Mouse (Mus musculus): ENCODE measurements at regions not wholly inside any gene's neighbourhood (a gene's known extent, or its start where the extent isn't known, plus 50 kb on each side); places are given as distances from the start of the nearest gene placed in this dataset.

DNA sequence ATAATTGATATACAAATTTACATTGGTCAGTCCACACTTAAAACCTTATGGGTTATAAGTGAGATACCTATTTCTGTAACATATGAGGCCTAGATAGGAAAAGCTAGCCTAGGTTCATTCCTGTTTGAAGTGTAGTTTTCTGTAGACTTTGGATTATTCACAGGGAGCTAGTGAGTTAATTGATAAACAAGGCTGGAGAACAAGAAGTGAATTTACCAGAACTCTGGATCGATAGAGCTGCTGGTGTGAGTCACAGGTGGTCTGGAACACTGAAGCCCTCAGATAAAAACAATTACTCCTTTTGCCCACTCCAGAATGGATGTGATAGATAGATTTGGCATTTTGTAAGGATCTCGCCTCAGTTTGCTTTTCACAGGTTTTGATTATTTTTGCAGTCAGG is 62.0 kb upstream of the Rtl1 start:
- no peak for DNase-seq (ENCODE audit: extremely low read depth, low read depth, low spot score)

DNA sequence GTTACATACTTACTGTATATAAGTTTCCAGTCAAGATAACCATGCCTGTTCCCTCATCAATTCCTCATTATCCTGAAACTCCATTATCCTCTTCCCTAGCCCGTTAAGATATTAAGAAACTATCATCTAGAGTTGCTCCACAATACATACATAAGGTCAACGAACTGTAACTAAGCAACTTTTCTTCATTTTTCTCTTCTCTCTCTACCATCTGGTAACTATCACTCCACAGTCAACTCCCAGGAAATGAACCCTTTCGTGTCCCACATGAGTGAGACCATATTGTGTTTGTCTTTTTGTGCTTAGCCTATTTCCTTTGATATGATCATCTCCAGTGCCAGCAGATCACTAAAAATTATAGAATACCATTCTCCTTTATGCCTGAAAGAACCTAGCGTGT is 74.6 kb upstream of the Rtl1 start:
- DNase-seq (ENCODE audit: extremely low read depth, low read depth, low spot score): no peak

DNA sequence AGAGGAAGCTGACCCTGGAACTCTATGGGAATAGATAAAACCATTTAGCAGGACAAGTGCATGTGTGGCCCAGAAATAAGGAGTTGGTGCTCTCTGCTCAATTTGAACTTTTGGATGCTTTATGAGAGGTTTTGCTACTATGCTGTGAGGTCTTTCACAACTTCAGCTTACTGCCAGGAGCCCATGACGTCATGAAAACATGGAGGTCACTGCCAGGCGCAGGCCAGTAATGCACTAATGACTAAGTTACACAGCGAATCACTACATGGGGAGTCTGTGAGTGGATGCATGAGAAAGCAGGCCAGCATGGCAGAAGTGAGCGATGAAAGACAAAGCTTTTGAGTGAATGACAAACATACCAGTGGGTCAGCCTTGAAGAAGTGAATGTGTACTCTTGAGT is 93.9 kb upstream of the Rtl1 start:
- DNase-seq (ENCODE audit: extremely low read depth, low read depth, low spot score): no peak

DNA sequence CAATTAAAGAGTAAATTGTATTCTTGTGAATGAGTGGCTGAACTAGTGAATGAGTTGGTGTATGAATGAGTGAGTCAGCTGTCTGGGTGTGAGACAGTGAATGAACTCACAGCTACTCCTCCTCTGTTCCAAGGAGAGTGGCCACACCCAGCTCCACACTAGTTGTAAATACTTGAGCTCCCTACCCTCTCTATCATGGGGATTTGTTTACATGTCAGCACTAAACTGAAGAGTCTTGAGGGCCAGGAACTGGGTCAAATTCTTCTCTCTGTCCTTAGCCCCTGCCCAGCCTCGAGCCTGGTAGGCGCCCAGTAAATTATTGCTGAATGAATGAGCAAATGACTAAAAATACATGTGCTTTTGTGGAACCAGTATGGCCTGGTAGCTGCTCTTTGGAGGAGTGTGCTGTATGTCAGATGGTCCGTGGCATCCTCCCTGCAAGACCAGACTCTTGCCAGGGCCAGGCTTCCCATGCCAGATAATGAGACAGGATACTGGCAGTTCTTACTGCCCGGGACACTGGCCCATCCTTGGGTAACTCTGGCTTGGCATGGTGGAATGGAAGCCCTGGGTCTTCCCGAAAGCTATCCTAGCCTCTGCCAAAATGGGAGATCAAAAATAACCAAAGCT is 94.8 kb upstream of the Rtl1 start:
- DNase-seq (ENCODE audit: extremely low read depth, low read depth, low spot score): no peak

DNA sequence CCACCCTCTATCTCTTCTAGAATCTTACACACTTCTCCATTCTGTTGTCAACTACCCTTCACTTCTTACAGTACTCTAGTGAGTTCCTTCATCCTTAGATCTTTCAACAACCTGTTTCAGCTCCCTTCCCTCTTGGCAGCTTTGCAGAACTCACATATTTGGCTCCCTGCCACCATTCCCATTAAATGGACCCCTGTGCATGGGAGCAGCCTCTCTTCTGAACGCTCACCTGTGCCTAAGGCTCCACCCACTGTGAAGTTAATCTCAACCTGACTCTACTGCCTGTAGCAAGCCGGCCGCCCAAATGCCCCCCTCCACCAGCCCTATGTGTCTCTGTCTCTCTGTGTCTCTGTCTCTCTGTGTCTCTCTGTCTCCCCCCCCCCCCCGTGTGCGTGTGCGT is 106.7 kb upstream of the Rtl1 start:
- DNase-seq (ENCODE audit: extremely low read depth, low read depth, low spot score): no peak

DNA sequence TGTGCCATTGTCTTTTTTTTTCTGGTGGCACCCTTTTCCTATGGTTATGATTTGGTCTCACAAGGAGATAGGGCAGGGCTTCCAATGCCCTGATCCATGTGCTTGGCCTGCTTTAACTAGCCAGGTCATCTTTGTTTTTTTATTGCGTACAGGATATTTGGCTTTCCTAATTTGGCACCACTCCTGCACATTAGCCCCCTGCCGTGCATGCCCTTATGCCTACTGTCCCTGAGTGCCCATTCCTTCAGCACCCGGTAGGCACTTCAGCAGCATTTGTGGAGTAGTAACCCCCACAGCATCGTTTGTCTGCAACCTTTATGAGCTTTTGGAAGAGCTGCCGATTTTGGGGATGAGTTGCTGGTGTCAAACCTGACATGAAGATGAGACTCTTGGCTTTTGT is 109.5 kb upstream of the Rtl1 start:
- no peak for DNase-seq (ENCODE audit: extremely low read depth, low read depth, low spot score)

DNA sequence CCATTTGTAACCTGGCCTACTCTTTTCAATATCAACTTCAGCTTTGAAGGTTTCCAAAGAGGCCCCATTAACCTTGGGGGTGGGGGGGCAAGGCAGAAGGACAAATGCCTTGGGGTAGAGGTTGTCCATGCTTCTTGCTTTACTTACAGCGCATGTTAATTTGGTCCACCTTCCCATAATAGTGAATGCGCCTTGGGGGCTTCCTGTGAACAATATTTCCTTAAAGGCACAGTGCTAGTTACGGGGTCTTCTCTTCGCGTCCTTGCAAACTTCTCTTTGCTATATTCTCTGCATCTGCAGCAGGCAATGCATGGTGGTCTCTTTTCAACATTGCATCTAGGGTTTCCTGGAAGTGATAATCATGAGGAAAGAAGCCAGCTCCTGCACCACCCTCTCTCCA is 111.3 kb upstream of the Rtl1 start:
- no peak for DNase-seq (ENCODE audit: extremely low read depth, low read depth, low spot score)

DNA sequence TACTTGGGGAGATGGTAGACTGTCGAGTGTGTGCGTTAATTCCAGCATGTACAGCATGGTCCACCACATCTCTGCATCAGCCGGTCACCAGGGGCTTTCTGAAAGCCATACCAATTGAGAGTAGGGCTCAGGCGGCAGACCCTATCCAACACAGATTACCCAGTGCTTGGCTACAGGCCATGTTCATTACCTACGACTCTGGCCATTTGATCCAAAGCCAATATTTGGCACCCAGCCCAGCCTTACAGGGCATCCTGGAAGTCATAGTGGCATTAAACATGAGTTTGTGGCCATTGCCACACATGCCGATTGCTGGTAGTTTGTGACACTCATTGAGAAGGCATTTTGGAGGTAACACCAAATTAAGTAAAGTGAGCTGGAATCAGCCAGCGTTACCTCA is 111.8 kb upstream of the Rtl1 start:
- no peak for DNase-seq (ENCODE audit: extremely low read depth, low read depth, low spot score)

DNA sequence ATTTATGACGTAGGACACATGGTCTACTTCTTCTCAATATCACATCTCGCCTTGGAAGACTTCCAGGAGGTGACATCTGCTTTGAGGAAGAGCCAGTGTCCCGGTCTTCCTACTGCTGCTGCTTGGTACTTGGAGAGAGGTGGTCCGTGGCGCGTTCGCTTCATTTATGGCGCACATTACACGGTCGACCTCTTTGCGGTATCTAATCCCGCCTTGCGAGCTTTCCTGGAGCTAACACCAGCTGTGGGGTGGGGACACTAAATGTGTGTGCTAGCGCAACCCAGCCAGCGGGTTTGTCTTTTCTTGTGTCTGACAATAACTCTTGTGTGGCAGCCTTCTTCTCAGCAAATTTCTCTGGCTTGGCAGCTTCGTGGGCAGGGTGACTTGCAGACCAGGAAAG is 112.3 kb upstream of the Rtl1 start:
- DNase-seq (ENCODE audit: extremely low read depth, low read depth, low spot score): no peak

DNA sequence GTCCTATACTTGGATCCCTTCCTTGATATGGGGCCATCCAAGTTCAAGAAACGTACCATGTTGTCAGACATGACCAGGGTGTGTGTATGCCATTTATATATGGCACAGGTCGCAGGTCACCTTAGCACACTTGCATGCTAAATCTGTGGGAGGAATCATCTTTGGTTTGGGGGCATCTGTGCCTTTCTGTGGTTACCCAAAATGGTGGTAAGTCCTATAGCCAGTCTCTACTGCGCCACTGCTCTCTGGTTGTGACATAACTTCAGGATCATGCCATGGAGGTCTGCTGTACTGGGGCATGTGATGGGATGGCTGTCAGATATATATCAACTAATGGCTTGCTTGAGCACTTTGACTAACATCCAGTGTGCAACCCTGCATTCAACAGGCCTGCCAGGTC is 112.9 kb upstream of the Rtl1 start:
- DNase-seq (ENCODE audit: extremely low read depth, low read depth, low spot score): no peak

DNA sequence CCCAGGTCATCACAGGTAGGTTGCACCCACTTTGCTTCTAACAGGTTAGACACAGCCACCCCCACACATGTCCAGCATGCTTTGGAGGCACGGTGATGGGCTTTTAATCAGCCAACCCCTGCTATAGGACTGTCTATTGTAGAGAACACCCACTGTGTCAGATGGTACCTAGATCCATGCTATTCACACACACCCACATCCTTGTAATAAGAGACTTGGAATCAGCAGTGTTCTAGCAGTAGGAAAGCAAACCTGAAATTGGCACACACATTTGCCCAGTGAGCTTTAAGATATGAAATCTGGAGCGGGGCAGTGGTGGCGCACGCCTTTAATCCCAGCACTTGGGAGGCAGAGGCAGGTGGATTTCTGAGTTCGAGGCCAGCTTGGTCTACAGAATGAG is 113.9 kb upstream of the Rtl1 start:
- no peak for DNase-seq (ENCODE audit: extremely low read depth, low read depth, low spot score)

DNA sequence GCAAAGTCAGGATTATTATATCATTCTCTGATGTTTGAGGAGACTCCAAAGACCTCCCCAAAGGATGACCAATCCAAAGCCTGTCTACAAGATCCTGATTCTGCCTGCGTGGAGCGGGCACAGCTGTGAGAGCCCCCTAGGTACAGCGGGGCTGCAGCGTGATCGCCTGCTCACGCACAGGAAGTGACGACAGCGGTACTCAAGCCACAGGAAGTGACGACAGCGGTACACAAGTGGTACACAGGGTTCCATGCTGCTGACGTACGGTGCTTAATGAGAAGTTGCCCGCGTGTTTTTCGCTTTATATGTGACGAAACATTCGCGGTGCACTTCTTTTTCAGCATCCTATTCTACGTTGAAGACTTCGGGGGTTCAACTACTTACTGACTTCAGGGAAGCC is 116.9 kb upstream of the Rtl1 start:
- DNase-seq (ENCODE audit: extremely low read depth, low read depth, low spot score): no peak

DNA sequence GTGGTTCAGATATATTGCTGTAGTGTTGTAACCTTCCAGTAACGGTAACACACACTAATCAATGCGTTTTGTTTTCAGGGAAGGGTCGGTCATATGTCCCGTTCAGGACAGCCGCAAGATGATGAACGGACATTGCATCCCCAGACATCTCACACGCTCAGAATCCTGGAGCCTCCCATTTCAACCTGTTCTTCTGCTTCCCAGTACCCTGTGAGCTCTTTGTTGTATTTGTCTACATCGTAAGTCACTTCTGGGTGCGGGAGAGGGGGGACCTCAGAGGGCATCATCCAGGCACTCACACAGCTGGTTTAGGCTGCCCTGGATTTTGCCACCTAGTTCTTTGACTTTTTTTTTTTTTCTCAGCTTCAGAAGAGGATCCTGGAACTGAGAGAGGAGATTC is 117.9 kb upstream of the Rtl1 start:
- DNase-seq (ENCODE audit: extremely low read depth, low read depth, low spot score): no peak

DNA sequence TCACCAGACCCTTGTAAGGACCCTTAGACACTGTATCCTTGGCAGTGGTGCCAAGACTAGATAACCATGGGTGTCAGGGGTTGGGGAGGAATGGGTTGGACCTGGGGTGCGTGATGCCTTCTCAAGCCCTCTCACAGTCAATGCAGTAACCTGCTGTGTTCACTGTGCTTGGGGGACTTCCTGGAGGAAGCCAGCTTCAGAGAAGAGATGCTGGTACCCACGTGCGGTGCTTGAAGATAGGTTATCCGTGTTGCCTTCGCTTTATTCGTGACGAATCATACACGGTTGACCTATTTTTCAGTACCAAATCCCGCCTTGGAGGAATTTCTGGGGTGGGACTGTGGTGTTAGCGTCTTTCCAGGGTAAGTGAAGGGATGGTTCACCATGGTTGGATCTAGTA is 138.1 kb upstream of the Rtl1 start:
- no peak for DNase-seq (ENCODE audit: extremely low read depth, low read depth, low spot score)

DNA sequence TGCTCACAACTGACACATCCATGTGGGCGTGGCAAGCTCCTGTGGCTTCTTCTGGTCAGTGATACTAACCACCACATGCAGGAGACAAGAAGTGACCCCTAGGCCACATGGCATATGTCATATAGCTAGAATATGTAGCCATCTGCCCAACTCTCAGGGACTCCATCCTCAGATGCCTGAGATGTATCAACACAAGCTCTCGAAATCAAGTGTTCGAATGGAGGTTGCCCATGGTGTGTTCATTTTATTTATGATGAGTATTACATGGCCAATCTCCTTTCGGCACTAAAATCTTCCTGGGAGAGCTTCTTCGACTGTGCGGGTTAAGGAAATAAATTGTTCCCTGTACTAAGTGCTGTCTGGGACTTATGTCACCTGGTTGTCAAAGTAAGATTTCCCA is 138.8 kb upstream of the Rtl1 start:
- no peak for DNase-seq (ENCODE audit: extremely low read depth, low read depth, low spot score)

DNA sequence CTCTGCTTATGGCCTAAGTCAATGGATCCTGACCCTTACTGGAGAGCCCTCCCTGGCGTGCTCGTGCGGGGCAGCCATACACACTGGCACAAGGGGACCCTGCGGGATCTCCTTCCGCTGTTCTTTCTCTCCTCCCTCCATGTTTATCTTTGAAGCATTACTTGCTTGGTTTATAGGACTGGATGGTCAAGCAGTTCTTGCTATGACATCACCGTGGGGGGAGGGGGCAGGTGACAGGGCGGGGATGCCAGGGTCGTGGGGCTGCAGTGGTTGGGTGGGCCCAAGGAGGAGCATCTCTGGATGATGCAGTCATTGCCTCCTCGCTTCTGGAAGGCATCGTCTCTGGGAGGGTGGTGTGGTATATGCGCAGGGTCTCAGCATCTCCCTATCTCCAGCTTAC is 142.4 kb upstream of the Rtl1 start:
- DNase-seq (ENCODE audit: extremely low read depth, low read depth, low spot score): no peak

DNA sequence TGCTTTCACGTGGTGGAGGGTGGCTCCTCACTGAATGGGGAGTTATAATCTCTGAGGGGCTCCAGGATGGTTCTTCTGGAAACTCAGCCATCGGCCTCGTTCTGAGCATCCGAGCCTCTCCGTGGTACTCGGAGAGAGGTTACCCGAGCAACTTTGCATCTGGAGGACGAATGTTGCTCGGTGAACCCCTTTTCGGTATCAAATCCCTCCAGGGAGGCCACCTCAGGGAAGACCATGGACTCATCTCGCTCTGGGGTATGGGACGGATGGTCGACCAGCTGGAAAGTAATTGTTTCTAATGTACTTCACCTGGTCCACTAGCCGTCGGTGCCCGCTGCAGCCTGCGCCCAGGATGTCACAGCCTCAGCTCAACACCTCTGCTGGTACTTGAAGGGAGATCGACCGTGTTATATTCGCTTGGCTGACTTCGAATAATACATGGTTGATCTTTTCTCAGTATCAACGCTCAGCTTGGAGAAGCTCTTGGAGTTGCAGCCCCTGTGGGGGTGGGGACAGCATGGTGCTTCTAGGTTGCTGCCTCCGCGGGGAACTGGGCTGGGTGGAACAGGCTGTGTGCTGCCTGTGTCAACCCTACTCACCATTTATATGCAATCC is 143.0 kb upstream of the Rtl1 start:
- DNase-seq (ENCODE audit: extremely low read depth, low read depth, low spot score): no peak

DNA sequence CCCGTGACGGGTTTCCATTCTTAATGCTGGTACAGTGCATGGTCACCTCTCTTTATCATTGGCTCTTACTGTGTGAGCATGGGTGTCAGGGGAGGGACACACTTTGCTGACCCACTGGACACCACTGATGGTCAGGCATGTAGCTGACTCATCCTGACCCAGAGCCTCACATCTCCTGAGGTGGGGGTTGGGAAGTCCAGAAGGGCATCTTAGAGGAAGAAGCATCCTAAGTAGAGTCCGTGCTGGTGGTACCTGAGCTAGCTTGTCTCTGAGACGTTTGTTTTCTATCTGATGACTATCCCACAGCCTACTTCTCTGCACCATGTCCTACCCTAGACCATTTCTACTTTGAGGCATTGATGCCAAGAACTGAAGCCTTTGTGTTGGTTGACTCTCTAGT is 144.1 kb upstream of the Rtl1 start:
- DNase-seq (ENCODE audit: extremely low read depth, low read depth, low spot score): no peak

DNA sequence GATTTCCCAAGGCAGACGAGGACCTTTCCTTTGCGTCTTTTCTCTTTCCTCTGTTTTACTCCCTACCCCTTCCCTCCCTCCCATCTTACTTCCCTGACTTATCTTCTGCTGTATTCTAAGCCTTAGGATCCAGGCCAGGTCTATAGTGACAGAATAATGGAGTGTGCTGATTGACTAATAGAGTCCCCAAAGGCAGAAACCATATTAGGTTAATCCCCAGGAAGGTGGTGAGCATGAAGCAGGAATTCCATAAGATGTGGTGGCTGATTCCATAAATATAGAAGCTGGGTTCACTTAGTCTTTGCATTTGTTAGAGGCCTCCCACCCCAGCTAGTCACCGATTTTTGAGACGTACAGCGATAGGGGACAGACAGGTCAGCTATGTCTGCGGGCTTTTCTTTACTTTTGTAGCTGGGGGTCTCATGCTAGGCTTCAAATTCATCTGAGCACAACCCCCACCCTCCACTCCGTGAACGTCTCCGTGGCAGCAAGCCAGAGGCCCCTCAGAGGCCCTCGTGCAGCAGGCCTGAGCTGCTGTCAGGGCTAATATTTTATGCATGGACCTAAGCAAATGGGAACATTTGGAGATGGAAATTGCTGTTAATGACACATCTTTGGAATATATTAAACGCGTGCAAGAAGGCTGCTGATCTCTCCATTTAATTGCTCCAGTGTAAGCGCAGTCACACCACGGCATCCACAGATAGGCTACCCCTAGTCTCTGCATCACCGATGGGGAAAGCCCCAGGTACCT is 145.8 kb upstream of the Rtl1 start:
- no peak for DNase-seq (ENCODE audit: extremely low read depth, low read depth, low spot score)

DNA sequence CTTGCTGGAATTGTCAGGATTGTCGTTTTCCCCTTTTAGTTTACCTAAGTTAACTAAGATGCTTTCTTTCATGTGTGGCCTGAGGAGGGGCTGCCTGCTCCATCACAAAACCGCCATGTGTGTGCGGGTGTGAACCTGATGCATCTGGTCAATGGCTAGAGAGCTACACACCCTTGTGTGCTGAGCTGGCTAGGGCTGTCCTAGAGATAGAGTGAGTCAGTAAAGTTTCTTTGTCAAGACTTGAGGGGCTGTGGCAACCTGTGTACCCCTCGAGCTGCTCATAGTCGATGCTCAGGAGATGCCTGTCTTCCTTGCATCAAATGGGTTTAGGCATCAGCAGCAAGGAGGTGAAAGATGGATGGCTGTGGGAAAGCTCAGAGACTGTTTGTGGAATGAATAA is 147.1 kb upstream of the Rtl1 start:
- no peak for DNase-seq (ENCODE audit: extremely low read depth, low read depth, low spot score)

DNA sequence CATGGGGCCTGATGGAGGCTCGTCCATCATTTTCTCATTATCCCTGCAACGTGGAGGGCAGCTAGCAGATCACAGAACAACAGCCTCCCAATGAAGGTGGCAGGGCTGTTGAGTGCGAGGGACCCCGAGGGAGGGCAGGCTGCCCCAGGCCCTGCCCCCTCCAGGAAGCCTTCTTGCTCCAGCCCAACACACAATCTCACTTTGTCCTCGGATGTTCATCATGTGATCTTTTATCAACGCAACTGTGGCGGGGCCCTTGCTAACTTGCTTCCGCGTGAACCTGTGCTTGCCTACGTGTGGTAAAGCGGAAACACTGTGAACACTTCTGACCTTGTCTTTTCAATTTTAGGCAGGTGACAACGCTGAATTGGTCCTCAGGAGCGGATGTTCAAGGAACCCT is 147.6 kb upstream of the Rtl1 start:
- no peak for DNase-seq (ENCODE audit: extremely low read depth, low read depth, low spot score)

DNA sequence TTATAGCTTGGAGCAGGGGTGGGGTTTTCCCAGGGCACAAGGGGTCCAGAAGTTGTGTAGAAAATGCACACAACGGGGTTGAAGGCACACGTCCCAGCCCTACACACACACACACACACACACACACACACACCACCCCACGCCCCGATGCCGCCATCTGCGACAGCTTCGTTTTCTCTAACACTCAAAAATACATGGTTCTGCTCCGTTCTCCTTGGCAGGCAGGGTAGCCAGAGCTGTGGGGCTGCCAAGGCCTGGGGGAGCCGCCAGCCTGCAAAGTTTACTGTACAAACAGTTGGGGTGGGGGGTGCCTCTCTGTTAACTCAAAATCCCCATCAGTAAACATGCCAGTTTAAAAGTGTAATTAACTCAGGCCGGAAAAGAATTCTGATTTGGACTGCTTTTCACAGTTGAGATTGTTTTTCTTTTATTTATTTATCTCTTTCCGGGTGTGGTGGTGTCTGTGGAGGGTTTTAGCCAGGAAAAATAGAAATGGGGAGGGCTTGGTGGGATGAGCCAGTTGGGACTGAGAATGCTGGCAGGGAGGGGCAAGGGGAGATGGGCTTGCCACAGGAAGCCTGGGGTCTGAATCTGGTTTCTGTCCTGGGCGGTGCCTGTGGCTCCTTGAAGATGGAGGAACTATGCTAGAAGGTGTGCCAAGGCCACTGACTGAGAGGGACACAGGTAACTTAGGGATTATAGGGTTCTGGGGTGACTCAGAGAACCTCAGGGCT is 148.4 kb upstream of the Rtl1 start:
- no peak for DNase-seq (ENCODE audit: extremely low read depth, low read depth, low spot score)

Data from fat pad, adult 2 months (tissue).